Mouse (Mus musculus) right cerebral cortex, adult 18-20 months (tissue): ENCODE results near the gene Dnah8.

Experiments used
- DNase-seq: peaks from one replicate; pipeline ENCODE4 v3.0.0; 2022; ENCODE audit warnings: mixed read lengths

Dnah8 gene

GRCm38 (mm10) chr17:30752370-30752818, 128.2 kb downstream of the Dnah8 start:
- peak; percentile 57 for DNase-seq

- no peak for DNase-seq
These were observed 129.0 kb downstream of the Dnah8 start for GRCm38 (mm10) chr17:30753201-30753600.

- DNase-seq = no peak
These were observed 132.6 kb downstream of the Dnah8 start for GRCm38 (mm10) chr17:30756771-30757170.

- DNase-seq = no peak
These were observed 136.2 kb downstream of the Dnah8 start for GRCm38 (mm10) chr17:30760307-30760706.

GRCm38 (mm10) chr17:30764276-30764675, 140.1 kb downstream of the Dnah8 start:
- DNase-seq = no peak

- DNase-seq = no peak
These were observed 150.3 kb downstream of the Dnah8 start for GRCm38 (mm10) chr17:30774416-30774815.

- DNase-seq = no peak
These were observed 150.9 kb downstream of the Dnah8 start for GRCm38 (mm10) chr17:30775096-30775495.

- DNase-seq = no peak
These were observed 156.9 kb downstream of the Dnah8 start for GRCm38 (mm10) chr17:30781046-30781445.

GRCm38 (mm10) chr17:30782286-30782685, 158.1 kb downstream of the Dnah8 start:
- DNase-seq = no peak

GRCm38 (mm10) chr17:30788361-30788760, 164.2 kb downstream of the Dnah8 start:
- no peak for DNase-seq

GRCm38 (mm10) chr17:30790816-30791215, 166.7 kb downstream of the Dnah8 start:
- DNase-seq = no peak

GRCm38 (mm10) chr17:30792396-30792795, 168.2 kb downstream of the Dnah8 start:
- no peak for DNase-seq

- no peak for DNase-seq
These were observed 172.5 kb downstream of the Dnah8 start for GRCm38 (mm10) chr17:30796616-30797015.

- no peak for DNase-seq
These were observed 176.3 kb downstream of the Dnah8 start for GRCm38 (mm10) chr17:30800261-30800985.

- no peak for DNase-seq
These were observed 179.5 kb downstream of the Dnah8 start for GRCm38 (mm10) chr17:30803668-30804067.

GRCm38 (mm10) chr17:30804955-30805354, 180.8 kb downstream of the Dnah8 start:
- DNase-seq = no peak

GRCm38 (mm10) chr17:30805511-30806059, 181.4 kb downstream of the Dnah8 start:
- DNase-seq = no peak

- no peak for DNase-seq
These were observed 184.9 kb downstream of the Dnah8 start for GRCm38 (mm10) chr17:30808866-30809660.

GRCm38 (mm10) chr17:30809926-30810660, 185.9 kb downstream of the Dnah8 start:
- DNase-seq = no peak

GRCm38 (mm10) chr17:30818543-30818942, 194.4 kb downstream of the Dnah8 start:
- no peak for DNase-seq

GRCm38 (mm10) chr17:30819134-30819533, 195.0 kb downstream of the Dnah8 start:
- no peak for DNase-seq

- DNase-seq = no peak
These were observed 197.0 kb downstream of the Dnah8 start for GRCm38 (mm10) chr17:30821115-30821514.

GRCm38 (mm10) chr17:30824473-30824872, 200.3 kb downstream of the Dnah8 start:
- no peak for DNase-seq
